Mouse (Mus musculus) regulatory T cell (primary cell): ENCODE data around the gene Zfp385b.

Source experiments
- in situ Hi-C: fragments of 300-600 bp; cut with MboI, MseI; formaldehyde crosslinking; loops from one replicate; pipeline ENCODE4 v1.15.1; 2025; ENCODE audit warnings: high pct_unique_total_duplicates

The Zfp385b gene

GRCm38 (mm10) chr2:77589205-77589901 is 230.1 kb downstream of the Zfp385b start:
- in situ Hi-C loops: no loop called here

- in situ Hi-C loops: no loop called here
Measured at GRCm38 (mm10) chr2:77587387-77587786, 232.1 kb downstream of the Zfp385b start.

GRCm38 (mm10) chr2:77586581-77587360 is 232.7 kb downstream of the Zfp385b start:
- in situ Hi-C loops: no loop called here

- in situ Hi-C loops: loop anchor here (5.0 kb wide), 1 partner anchor 286 kb away; no protein-coding TSS in a partner anchor
Measured at GRCm38 (mm10) chr2:77583586-77583985, 235.9 kb downstream of the Zfp385b start.

GRCm38 (mm10) chr2:77576571-77576970 is 242.9 kb downstream of the Zfp385b start:
- in situ Hi-C loops: no loop called here

- in situ Hi-C loops: no loop called here
Measured at GRCm38 (mm10) chr2:77567528-77568435, 251.7 kb downstream of the Zfp385b start.

GRCm38 (mm10) chr2:77563706-77564105 is 255.7 kb downstream of the Zfp385b start:
- in situ Hi-C loops: no loop called here

- in situ Hi-C loops: no loop called here
Measured at GRCm38 (mm10) chr2:77561941-77562340, 257.5 kb downstream of the Zfp385b start.

GRCm38 (mm10) chr2:77556938-77557337 is 262.5 kb downstream of the Zfp385b start:
- in situ Hi-C loops: no loop called here

GRCm38 (mm10) chr2:77555980-77556379 is 263.5 kb downstream of the Zfp385b start:
- in situ Hi-C loops: no loop called here

GRCm38 (mm10) chr2:77552675-77553074 is 266.8 kb downstream of the Zfp385b start:
- in situ Hi-C loops: no loop called here

- in situ Hi-C loops: no loop called here
Measured at GRCm38 (mm10) chr2:77543388-77543787, 276.1 kb downstream of the Zfp385b start.

- in situ Hi-C loops: no loop called here
Measured at GRCm38 (mm10) chr2:77542605-77543004, 276.8 kb downstream of the Zfp385b start.

GRCm38 (mm10) chr2:77541681-77542080 is 277.8 kb downstream of the Zfp385b start:
- in situ Hi-C loops: no loop called here

GRCm38 (mm10) chr2:77540860-77541259 is 278.6 kb downstream of the Zfp385b start:
- in situ Hi-C loops: no loop called here

GRCm38 (mm10) chr2:77536556-77536955 is 282.9 kb downstream of the Zfp385b start:
- in situ Hi-C loops: loop anchor here (5.0 kb wide), 1 partner anchor 61 kb away; no protein-coding TSS in a partner anchor

- in situ Hi-C loops: no loop called here
Measured at GRCm38 (mm10) chr2:77528079-77528752, 291.2 kb downstream of the Zfp385b start.

GRCm38 (mm10) chr2:77527616-77528015 is 291.8 kb downstream of the Zfp385b start:
- in situ Hi-C loops: no loop called here

- in situ Hi-C loops: no loop called here
Measured at GRCm38 (mm10) chr2:77526803-77527202, 292.6 kb downstream of the Zfp385b start.

- in situ Hi-C loops: no loop called here
Measured at GRCm38 (mm10) chr2:77526301-77526700, 293.1 kb downstream of the Zfp385b start.

GRCm38 (mm10) chr2:77522223-77522622 is 297.2 kb downstream of the Zfp385b start:
- in situ Hi-C loops: no loop called here
